ENCODE assay signal across 24 mouse cellular contexts in the genomic region with DNA sequence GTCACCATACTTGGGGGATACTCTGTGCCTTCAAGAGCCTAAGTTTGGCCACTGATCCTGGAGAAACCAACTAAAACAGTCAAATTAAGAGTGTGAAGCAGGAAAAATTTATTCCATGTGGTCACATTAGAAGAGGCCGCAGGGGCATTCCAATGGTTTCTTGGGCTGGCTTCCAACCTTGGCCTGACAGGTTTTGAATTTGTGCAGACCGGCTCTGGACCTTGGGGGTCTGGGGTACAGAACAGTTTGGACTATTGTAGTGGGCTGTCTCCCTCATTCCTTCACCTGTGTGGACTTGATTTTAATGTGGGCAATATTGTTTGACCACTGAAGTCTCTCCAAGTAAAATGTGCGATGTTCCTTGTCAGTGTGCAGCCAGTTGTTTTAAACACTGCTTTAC.
A peak's percentile ranks its signal among the peaks of the same experiment; 100 is the strongest.
DNase-seq lines count a peak whose midpoint lies in the region; ATAC-seq and TF ChIP-seq lines count a peak whose summit lies in the region.
"Had no signal": no experiment of that assay in that cellular context is flagged by ENCODE, and none has a peak within 500 bp of the region (broad histone marks: within the 10 kb centered on the region; RNA-seq: fewer than 3 reads in every experiment).

No protein-coding gene starts in this region.

- H3K36me3 ChIP-seq in heart, embryonic 10.5 days = no peaks in the 10 kb centered on the region
- no peaks in the 10 kb centered on the region for H3K36me3 ChIP-seq in heart, embryonic 16.5 days (ENCODE audit: control insufficient read depth, insufficient read depth)
- H3K36me3 ChIP-seq in kidney, adult 2 months (ENCODE audit: control insufficient read depth, insufficient read depth, low read length) = no peaks in the 10 kb centered on the region
- no peaks in the 10 kb centered on the region for H3K36me3 ChIP-seq in kidney, embryonic 14.5 days (ENCODE audit: control insufficient read depth, insufficient read depth, low read length)
- H3K36me3 ChIP-seq: embryonic facial prominence, embryonic 15.5 days; forebrain, embryonic 10.5 days; G1E; hindbrain, embryonic 10.5 days had no signal

- no peak for ATAC-seq in heart, embryonic 16.5 days (replicated peaks; ENCODE audit: extremely low read depth, insufficient read depth, low FRiP score)
- ATAC-seq in kidney, embryonic 14.5 days (ENCODE audit: low FRiP score, low TSS enrichment) = no peak
- ATAC-seq: CD4-positive, CD25-positive, alpha-beta regulatory T cell, adult 4 months; forebrain, embryonic 14.5 days had no signal

- H3K4me2 ChIP-seq in heart, embryonic 16.5 days (ENCODE audit: low read depth, low read length) = no peak overlapping the region
- no peak overlapping the region for H3K4me2 ChIP-seq in kidney, embryonic 14.5 days (replicated peaks; ENCODE audit: low read depth, low read length)
- H3K4me2 ChIP-seq: embryonic facial prominence, embryonic 15.5 days; hindbrain, embryonic 14.5 days had no signal

- no peaks in the 10 kb centered on the region for H3K9me3 ChIP-seq in heart, embryonic 10.5 days
- no peaks in the 10 kb centered on the region for H3K9me3 ChIP-seq in heart, embryonic 16.5 days (replicated peaks; ENCODE audit: control insufficient read depth, low read length)
- H3K9me3 ChIP-seq in kidney, embryonic 14.5 days (ENCODE audit: control insufficient read depth, low read length) = no peaks in the 10 kb centered on the region
- H3K9me3 ChIP-seq: embryonic facial prominence, embryonic 15.5 days; forebrain, embryonic 10.5 days; G1E; hindbrain, embryonic 10.5 days had no signal

- peak; percentile 80 for DNase-seq in heart, adult 11 months
- DNase-seq in heart, embryonic 10.5 days (ENCODE audit: low spot score) = no peak
- no peak for DNase-seq in heart, adult 9 months (ENCODE audit: low spot score in 2 of 2)
- DNase-seq in kidney, adult 2 months = peak; percentile 63
- DNase-seq in kidney, postnatal 14 days = peak; percentile 51
- DNase-seq in cerebellum, postnatal 4 days (ENCODE audit: low spot score in 2 of 2) = no peak
- DNase-seq: adrenal gland, adult 8-10 months; adrenal gland, postnatal 36 days; B cell, adult 2 months; cerebellum, adult 2 months; cerebellum, postnatal 10 days; embryo, embryonic 11 days; gastrocnemius, adult 2 months; gastrocnemius, postnatal 25 days had no signal

- H3K4me1 ChIP-seq in heart, embryonic 10.5 days = peaks cover 9% of the 10 kb centered on the region; the same call in 1 of the 2 replicates
- H3K4me1 ChIP-seq in heart, embryonic 16.5 days (ENCODE audit: control insufficient read depth, insufficient read depth, low read length) = peaks cover 10% of the 10 kb centered on the region
- H3K4me1 ChIP-seq in kidney, adult 2 months (ENCODE audit: control insufficient read depth, insufficient read depth, low read length) = no peaks in the 10 kb centered on the region
- H3K4me1 ChIP-seq in kidney, embryonic 14.5 days (ENCODE audit: control insufficient read depth, insufficient read depth, low read length) = no peaks in the 10 kb centered on the region
- H3K4me1 ChIP-seq: embryonic facial prominence, embryonic 15.5 days; forebrain, embryonic 10.5 days; hindbrain, embryonic 10.5 days had no signal

- no peak overlapping the region for H3K9ac ChIP-seq in heart, embryonic 16.5 days (ENCODE audit: low read length)
- no peak overlapping the region for H3K9ac ChIP-seq in kidney, embryonic 14.5 days (ENCODE audit: low read depth, low read length)
- H3K9ac ChIP-seq: embryonic facial prominence, embryonic 15.5 days; hindbrain, embryonic 14.5 days had no signal

- no peak for TF ChIP-seq CTCF in kidney, adult 2 months (conservative IDR thresholded peaks at IDR 0.05; ENCODE audit: insufficient read depth, insufficient read length, low read depth, low read length)

- TF ChIP-seq POLR2A in kidney, adult 2 months (IDR thresholded peaks at IDR 0.05; ENCODE audit: low read depth, low read length) = no peak

- WGBS in heart, embryonic 10.5 days = 91% methylated on average over 3 of the region's 3 CpGs
- WGBS in heart, embryonic 16.5 days = 85% methylated on average over 3 of the region's 3 CpGs
- 65% methylated on average over 3 of the region's 3 CpGs for WGBS in kidney, adult 2 months
- WGBS in kidney, embryonic 14.5 days = 92% methylated on average over 3 of the region's 3 CpGs

- no peak overlapping the region for H3K4me3 ChIP-seq in heart, embryonic 10.5 days
- H3K4me3 ChIP-seq in heart, embryonic 16.5 days (ENCODE audit: low read length) = no peak overlapping the region
- no peak overlapping the region for H3K4me3 ChIP-seq in kidney, adult 2 months (ENCODE audit: insufficient read depth, low read depth, low read length)
- no peak overlapping the region for H3K4me3 ChIP-seq in kidney, embryonic 14.5 days (ENCODE audit: low read length)
- H3K4me3 ChIP-seq: embryonic facial prominence, embryonic 15.5 days; erythroblast, embryonic 14.5 days; forebrain, embryonic 10.5 days; gastrocnemius, adult 2 months; hindbrain, embryonic 10.5 days had no signal

- no peaks in the 10 kb centered on the region for H3K27me3 ChIP-seq in heart, embryonic 10.5 days (ENCODE audit: insufficient read depth, poor library complexity, severe bottlenecking)
- H3K27me3 ChIP-seq in heart, embryonic 16.5 days (ENCODE audit: control insufficient read depth, insufficient read depth, low read length) = no peaks in the 10 kb centered on the region
- H3K27me3 ChIP-seq in kidney, adult 2 months (replicated peaks; ENCODE audit: control insufficient read depth, insufficient read depth, low read length) = no peaks in the 10 kb centered on the region
- H3K27me3 ChIP-seq in kidney, embryonic 14.5 days (ENCODE audit: control insufficient read depth, insufficient read depth, low read length) = no peaks in the 10 kb centered on the region
- H3K27me3 ChIP-seq: embryonic facial prominence, embryonic 15.5 days had no signal

- H3K27ac ChIP-seq in heart, embryonic 10.5 days = no peak overlapping the region
- peak overlapping the region; percentile 19 for H3K27ac ChIP-seq in heart, embryonic 16.5 days (ENCODE audit: low read length)
- peak overlapping the region; percentile 73; the same call in 1 of the 2 replicates for H3K27ac ChIP-seq in kidney, adult 2 months (ENCODE audit: insufficient read depth, low read depth, low read length)
- H3K27ac ChIP-seq in kidney, embryonic 14.5 days (ENCODE audit: low read depth, low read length) = no peak overlapping the region
- H3K27ac ChIP-seq: embryonic facial prominence, embryonic 15.5 days; forebrain, embryonic 10.5 days; gastrocnemius, adult 2 months; hindbrain, embryonic 10.5 days; hindbrain, embryonic 14.5 days had no signal

Comparison
In these comparisons a context has a peak if more than half of its experiments do, and no peak if none do; other contexts are left out.
1. DNase-seq: peak in heart, adult 11 months (single experiment), kidney, adult 2 months (single experiment) and kidney, postnatal 14 days (single experiment); none in heart, embryonic 10.5 days (single experiment), heart, adult 9 months (0 of 2) and cerebellum, postnatal 4 days (0 of 2).
2. H3K27ac ChIP-seq: peak in heart, embryonic 16.5 days (single experiment) and kidney, adult 2 months (single experiment); none in heart, embryonic 10.5 days (single experiment) and kidney, embryonic 14.5 days (single experiment).